Mouse (Mus musculus) myocyte (in vitro differentiated cells): ENCODE measurements at regions not wholly inside any gene's neighbourhood (a gene's known extent, or its start where the extent isn't known, plus 50 kb on each side); places are given as distances from the start of the nearest gene placed in this dataset.

Source experiments
- H3K27me3 ChIP-seq: one replicate; pipeline ENCODE4 v1.6.1; 2011; ENCODE audit not compliant: control insufficient read depth, insufficient read depth, insufficient read length
- H3K36me3 ChIP-seq: one replicate; pipeline ENCODE4 v1.6.1; 2011; ENCODE audit not compliant: control insufficient read depth, insufficient read depth
- H3K4me2 ChIP-seq: one replicate; pipeline ENCODE4 v1.6.1; 2011; ENCODE audit warnings: low read depth, control low read depth
- H3K4me3 ChIP-seq: one replicate; pipeline ENCODE4 v1.5.1; 2011; ENCODE audit warnings: mild to moderate bottlenecking, control low read depth, moderate library complexity
- H3K79me2 ChIP-seq: one replicate; pipeline ENCODE4 v1.6.1; 2011; ENCODE audit not compliant: control insufficient read depth, insufficient read depth
- H3ac ChIP-seq: one replicate; pipeline ENCODE4 v1.6.1; 2011; ENCODE audit not compliant: control insufficient read depth, insufficient read length
- CEBPB ChIP-seq: IDR thresholded peaks from 2 replicates; pipeline ENCODE4 v1.6.1; 2011; ENCODE audit warnings: mild to moderate bottlenecking, moderate library complexity; ENCODE audit not compliant: poor library complexity, insufficient read depth, severe bottlenecking
- E2F4 ChIP-seq: IDR thresholded peaks from one replicate; pipeline ENCODE4 v1.6.1; 2011; ENCODE audit warnings: mild to moderate bottlenecking, control low read depth, moderate library complexity; ENCODE audit not compliant: insufficient read depth
- MAX ChIP-seq: IDR thresholded peaks from one replicate; pipeline ENCODE4 v1.6.1; 2011; ENCODE audit warnings: low read depth, mild to moderate bottlenecking, control low read depth
- MYOD1 ChIP-seq, 3 experiments: IDR thresholded peaks; one replicate each; pipeline ENCODE4 v1.6.1; 2011; ENCODE audit warnings: control low read depth in 2 of 3, low read depth in 2 of 3, mild to moderate bottlenecking in 2 of 3, moderate library complexity in 1 of 3; ENCODE audit not compliant: insufficient read length in 2 of 3, control insufficient read depth in 1 of 3
- MYOG ChIP-seq, 3 experiments: IDR thresholded peaks; one replicate each; pipeline ENCODE4 v1.6.1; 2011; ENCODE audit warnings: control low read depth in 2 of 3, low read depth in 2 of 3, mild to moderate bottlenecking in 2 of 3; ENCODE audit not compliant: insufficient read length in 2 of 3, control insufficient read depth in 1 of 3, insufficient read depth in 1 of 3
- POLR2A ChIP-seq: IDR thresholded peaks from one replicate; pipeline ENCODE4 v1.6.1; 2011; ENCODE audit warnings: low read depth, mild to moderate bottlenecking, control low read depth, moderate library complexity; ENCODE audit not compliant: insufficient read length
- POLR2AphosphoS2 ChIP-seq: IDR thresholded peaks from one replicate; pipeline ENCODE4 v1.6.1; 2011; ENCODE audit warnings: low read depth, control low read depth; ENCODE audit not compliant: insufficient read length
- REST ChIP-seq: IDR thresholded peaks from one replicate; pipeline ENCODE4 v1.6.1; 2011; ENCODE audit warnings: mild to moderate bottlenecking, control low read depth, moderate library complexity; ENCODE audit not compliant: insufficient read depth, insufficient read length
- SRF ChIP-seq: IDR thresholded peaks from one replicate; pipeline ENCODE4 v1.6.1; 2011; ENCODE audit warnings: low read depth; ENCODE audit not compliant: control insufficient read depth, insufficient read length
- TCF12 ChIP-seq: IDR thresholded peaks from one replicate; pipeline ENCODE4 v1.6.1; 2011; ENCODE audit warnings: mild to moderate bottlenecking, control low read depth; ENCODE audit not compliant: poor library complexity, insufficient read depth, severe bottlenecking
- TCF3 ChIP-seq: IDR thresholded peaks from one replicate; pipeline ENCODE4 v1.6.1; 2011; ENCODE audit warnings: low read depth, control low read depth; ENCODE audit not compliant: insufficient read length
- USF1 ChIP-seq: IDR thresholded peaks from one replicate; pipeline ENCODE4 v1.6.1; 2011; ENCODE audit warnings: low read depth, mild to moderate bottlenecking, control low read depth, moderate library complexity

- Histone ChIP-seq H3K79me2 (no peaks in the 10 kb centered on the region), H3K36me3 (no peaks in the 10 kb centered on the region), H3K4me2 (no peak overlapping the region), H3ac (no peak overlapping the region), H3K27me3 (no peaks in the 10 kb centered on the region), H3K4me3 (no peak overlapping the region)
- no peak for TF ChIP-seq MYOG (IDR thresholded peaks at IDR 0.05; ENCODE audit: control insufficient read depth in 1 of 3, insufficient read depth in 1 of 3, insufficient read length in 2 of 3, low read depth in 2 of 3)
- TF ChIP-seq REST = no peak
- TF ChIP-seq MAX = no peak
- TF ChIP-seq USF1 = no peak
- no peak for TF ChIP-seq TCF3
- no peak for TF ChIP-seq CEBPB
- no peak for TF ChIP-seq POLR2AphosphoS2
- no peak for TF ChIP-seq E2F4
- TF ChIP-seq SRF = no peak
- TF ChIP-seq TCF12 = no peak
- no peak for TF ChIP-seq MYOD1 (IDR thresholded peaks at IDR 0.05; ENCODE audit: control insufficient read depth in 1 of 3, insufficient read length in 2 of 3, low read depth in 2 of 3)
- TF ChIP-seq POLR2A = no peak
Observed at GRCm38 (mm10) chr5:64500413-64500812, 302.8 kb upstream of the Klf3 start.

GRCm38 (mm10) chr5:64500866-64501265, 302.3 kb upstream of the Klf3 start:
- Histone ChIP-seq H3ac (no peak overlapping the region), H3K27me3 (no peaks in the 10 kb centered on the region), H3K4me2 (no peak overlapping the region), H3K79me2 (no peaks in the 10 kb centered on the region), H3K4me3 (no peak overlapping the region), H3K36me3 (no peaks in the 10 kb centered on the region)
- TF ChIP-seq E2F4 (no peak), MYOG (IDR thresholded peaks at IDR 0.05; ENCODE audit: control insufficient read depth in 1 of 3, insufficient read depth in 1 of 3, insufficient read length in 2 of 3, low read depth in 2 of 3) (no peak), TCF12 (no peak), MYOD1 (IDR thresholded peaks at IDR 0.05; ENCODE audit: control insufficient read depth in 1 of 3, insufficient read length in 2 of 3, low read depth in 2 of 3) (no peak), SRF (no peak), POLR2AphosphoS2 (no peak), REST (no peak), CEBPB (no peak), USF1 (no peak), MAX (no peak), TCF3 (no peak)

DNA sequence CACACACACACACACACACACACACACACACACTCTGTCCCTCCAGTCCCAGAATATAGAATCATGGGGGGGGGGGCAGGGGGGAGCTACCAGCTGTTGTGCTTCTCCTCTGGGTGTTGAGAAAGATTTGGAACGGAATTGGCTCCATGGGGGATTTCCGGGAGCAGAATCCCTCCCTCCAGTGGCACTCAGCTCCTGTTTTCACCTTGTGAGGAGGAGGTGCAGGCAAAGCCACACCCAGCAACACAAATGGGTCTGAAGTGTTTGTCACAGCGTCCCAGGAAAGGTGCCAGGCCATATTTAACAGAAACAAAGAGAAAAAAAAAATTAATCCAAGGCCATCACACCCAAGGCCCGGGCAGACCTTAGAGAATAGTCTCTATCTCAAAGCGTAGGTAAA, 301.4 kb upstream of the Klf3 start:
- no peak for TF ChIP-seq USF1
- TF ChIP-seq MYOG (IDR thresholded peaks at IDR 0.05; ENCODE audit: control insufficient read depth in 1 of 3, insufficient read depth in 1 of 3, insufficient read length in 2 of 3, low read depth in 2 of 3) = no peak
- TF ChIP-seq TCF3 = no peak
- no peak for TF ChIP-seq POLR2AphosphoS2
- TF ChIP-seq TCF12 = no peak
- no peak for TF ChIP-seq CEBPB
- no peak for TF ChIP-seq POLR2A
- TF ChIP-seq SRF = no peak
- TF ChIP-seq REST = no peak
- TF ChIP-seq MYOD1 (IDR thresholded peaks at IDR 0.05; ENCODE audit: control insufficient read depth in 1 of 3, insufficient read length in 2 of 3, low read depth in 2 of 3) = no peak
- no peak for TF ChIP-seq MAX
- TF ChIP-seq E2F4 = no peak
- Histone ChIP-seq H3K4me3 (no peak overlapping the region), H3K27me3 (no peaks in the 10 kb centered on the region), H3K36me3 (no peaks in the 10 kb centered on the region), H3K79me2 (no peaks in the 10 kb centered on the region), H3ac (no peak overlapping the region), H3K4me2 (no peak overlapping the region)

DNA sequence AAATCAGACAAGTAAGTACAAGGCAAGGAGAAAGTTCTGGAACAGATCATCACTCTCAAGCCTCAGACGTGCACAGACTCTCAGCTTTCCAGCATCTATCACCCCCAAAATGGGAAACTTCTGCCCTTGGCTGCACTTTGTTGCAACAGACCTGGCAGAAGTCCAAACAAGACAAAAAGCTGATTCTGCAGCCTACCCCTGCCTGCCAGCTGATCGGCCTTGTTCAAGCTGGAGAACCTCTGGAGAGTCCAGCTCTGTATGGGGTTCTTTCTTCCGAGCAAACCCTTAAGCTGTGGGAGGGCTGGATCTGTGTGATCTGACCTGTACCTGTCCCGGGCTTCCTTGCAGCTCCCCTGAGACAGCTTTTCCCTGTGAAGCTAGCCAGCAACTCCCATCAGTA, 299.7 kb upstream of the Klf3 start:
- Histone ChIP-seq H3ac (no peak overlapping the region), H3K79me2 (no peaks in the 10 kb centered on the region), H3K4me2 (no peak overlapping the region), H3K4me3 (no peak overlapping the region), H3K36me3 (no peaks in the 10 kb centered on the region), H3K27me3 (no peaks in the 10 kb centered on the region)
- TF ChIP-seq E2F4 (no peak), TCF12 (no peak), TCF3 (no peak), POLR2AphosphoS2 (no peak), SRF (no peak), USF1 (no peak), MYOD1 (IDR thresholded peaks at IDR 0.05; ENCODE audit: control insufficient read depth in 1 of 3, insufficient read length in 2 of 3, low read depth in 2 of 3) (no peak)

DNA sequence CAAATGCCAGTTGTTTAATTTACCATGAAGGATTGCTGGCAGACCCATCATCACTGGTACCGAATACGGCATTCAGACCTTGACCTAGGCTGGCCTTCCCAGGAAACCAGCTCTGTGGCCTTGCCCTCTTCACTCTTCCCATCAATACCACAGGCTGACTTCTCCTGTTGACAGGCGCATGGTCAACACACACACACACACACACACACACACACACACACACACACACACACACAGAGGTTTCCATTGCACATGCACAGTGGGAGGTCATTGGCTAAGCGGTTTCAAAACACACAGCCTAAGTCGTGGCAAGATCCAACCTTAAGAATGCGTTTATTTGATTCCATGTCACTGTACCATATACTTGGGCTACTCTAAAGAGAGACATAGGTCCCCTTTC, 298.7 kb upstream of the Klf3 start:
- H3K4me3 ChIP-seq = no peak overlapping the region
- no peaks in the 10 kb centered on the region for H3K36me3 ChIP-seq
- no peaks in the 10 kb centered on the region for H3K27me3 ChIP-seq
- no peak overlapping the region for H3K4me2 ChIP-seq
- no peaks in the 10 kb centered on the region for H3K79me2 ChIP-seq
- no peak overlapping the region for H3ac ChIP-seq
- TF ChIP-seq TCF3 = no peak
- TF ChIP-seq CEBPB = no peak
- TF ChIP-seq MYOG (IDR thresholded peaks at IDR 0.05; ENCODE audit: control insufficient read depth in 1 of 3, insufficient read depth in 1 of 3, insufficient read length in 2 of 3, low read depth in 2 of 3) = no peak
- TF ChIP-seq POLR2A = no peak
- no peak for TF ChIP-seq E2F4
- TF ChIP-seq REST = no peak
- TF ChIP-seq POLR2AphosphoS2 = no peak
- TF ChIP-seq USF1 = no peak
- no peak for TF ChIP-seq SRF
- no peak for TF ChIP-seq MYOD1 (IDR thresholded peaks at IDR 0.05; ENCODE audit: control insufficient read depth in 1 of 3, insufficient read length in 2 of 3, low read depth in 2 of 3)
- no peak for TF ChIP-seq MAX
- no peak for TF ChIP-seq TCF12
